Comparison of ENCODE assay signal across 27 mouse cellular contexts in genomic region chr15:92840035-92840434, GRCm38 (mm10).
A peak's percentile ranks its signal among the peaks of the same experiment; 100 is the strongest.
DNase-seq lines count a peak whose midpoint lies in the region; ATAC-seq and TF ChIP-seq lines count a peak whose summit lies in the region.
"Had no signal": no experiment of that assay in that cellular context is flagged by ENCODE, and none has a peak within 500 bp of the region (broad histone marks: within the 10 kb centered on the region; RNA-seq: fewer than 3 reads in every experiment).

No protein-coding gene starts in this region.

- H3K27ac ChIP-seq in hindbrain, embryonic 13.5 days = peak overlapping the region; percentile 66
- no peak overlapping the region for H3K27ac ChIP-seq in hindbrain, embryonic 12.5 days
- peak overlapping the region; percentile 15 for H3K27ac ChIP-seq in midbrain, embryonic 16.5 days (ENCODE audit: low read length)
- no peak overlapping the region for H3K27ac ChIP-seq in midbrain, embryonic 11.5 days (ENCODE audit: low read depth, low read length)
- peak overlapping the region; percentile 20; the same call in 1 of the 2 replicates for H3K27ac ChIP-seq in forebrain, embryonic 15.5 days (replicated peaks)
- no peak overlapping the region for H3K27ac ChIP-seq in midbrain, postnatal 0 days (ENCODE audit: low read depth, low read length)
- H3K27ac ChIP-seq: embryonic facial prominence, embryonic 13.5 days; heart, embryonic 10.5 days; heart, embryonic 15.5 days; limb, embryonic 10.5 days; limb, embryonic 15.5 days; liver, embryonic 13.5 days had no signal

- no peaks in the 10 kb centered on the region for H3K27me3 ChIP-seq in hindbrain, embryonic 13.5 days
- H3K27me3 ChIP-seq in hindbrain, embryonic 12.5 days = no peaks in the 10 kb centered on the region
- no peaks in the 10 kb centered on the region for H3K27me3 ChIP-seq in midbrain, embryonic 16.5 days (ENCODE audit: control insufficient read depth, insufficient read depth, low read depth, low read length)
- no peaks in the 10 kb centered on the region for H3K27me3 ChIP-seq in midbrain, embryonic 11.5 days (ENCODE audit: control insufficient read depth, insufficient read depth, low read length)
- H3K27me3 ChIP-seq in forebrain, embryonic 15.5 days = no peaks in the 10 kb centered on the region
- no peaks in the 10 kb centered on the region for H3K27me3 ChIP-seq in midbrain, postnatal 0 days (ENCODE audit: insufficient read depth, low read length)
- H3K27me3 ChIP-seq: embryonic facial prominence, embryonic 13.5 days; heart, embryonic 15.5 days; limb, embryonic 15.5 days; liver, embryonic 13.5 days; megakaryocyte, embryonic 14.5 days had no signal

- H3K4me3 ChIP-seq in hindbrain, embryonic 13.5 days = no peak overlapping the region
- no peak overlapping the region for H3K4me3 ChIP-seq in hindbrain, embryonic 12.5 days
- H3K4me3 ChIP-seq in midbrain, embryonic 16.5 days (ENCODE audit: low read depth, low read length) = no peak overlapping the region
- no peak overlapping the region for H3K4me3 ChIP-seq in midbrain, embryonic 11.5 days (ENCODE audit: low read depth, low read length)
- H3K4me3 ChIP-seq in forebrain, embryonic 15.5 days = no peak overlapping the region
- H3K4me3 ChIP-seq in midbrain, postnatal 0 days (ENCODE audit: low read depth, low read length) = no peak overlapping the region
- H3K4me3 ChIP-seq: embryonic facial prominence, embryonic 13.5 days; heart, embryonic 10.5 days; heart, embryonic 15.5 days; limb, embryonic 10.5 days; limb, embryonic 15.5 days; liver, embryonic 13.5 days; megakaryocyte, embryonic 14.5 days had no signal

- ATAC-seq in hindbrain, embryonic 13.5 days (ENCODE audit: low FRiP score) = no peak
- ATAC-seq in hindbrain, embryonic 12.5 days (ENCODE audit: low FRiP score) = no peak
- ATAC-seq in midbrain, embryonic 16.5 days = no peak
- ATAC-seq in midbrain, embryonic 11.5 days (ENCODE audit: low FRiP score) = no peak
- peak; percentile 32; the same call in 1 of the 2 replicates for ATAC-seq in forebrain, embryonic 15.5 days (replicated peaks)
- no peak for ATAC-seq in midbrain, postnatal 0 days (ENCODE audit: low FRiP score)
- ATAC-seq: intestine, postnatal 0 days; lung, postnatal 0 days had no signal

- TF ChIP-seq CTCF in midbrain, postnatal 0 days (IDR thresholded peaks at IDR 0.05) = no peak

- no peaks in the 10 kb centered on the region for H3K9me3 ChIP-seq in hindbrain, embryonic 13.5 days
- no peaks in the 10 kb centered on the region for H3K9me3 ChIP-seq in hindbrain, embryonic 12.5 days (replicated peaks)
- H3K9me3 ChIP-seq in midbrain, embryonic 16.5 days (replicated peaks; ENCODE audit: control insufficient read depth, low read length, poor library complexity, severe bottlenecking) = no peaks in the 10 kb centered on the region; the same call in 1 of the 2 replicates
- no peaks in the 10 kb centered on the region for H3K9me3 ChIP-seq in midbrain, embryonic 11.5 days (ENCODE audit: control insufficient read depth, low read length)
- H3K9me3 ChIP-seq in forebrain, embryonic 15.5 days = no peaks in the 10 kb centered on the region
- no peaks in the 10 kb centered on the region for H3K9me3 ChIP-seq in midbrain, postnatal 0 days (ENCODE audit: low read length)
- H3K9me3 ChIP-seq: embryonic facial prominence, embryonic 13.5 days; heart, embryonic 10.5 days; heart, embryonic 15.5 days; limb, embryonic 10.5 days; limb, embryonic 15.5 days; liver, embryonic 13.5 days had no signal

- no peaks in the 10 kb centered on the region for H3K36me3 ChIP-seq in hindbrain, embryonic 13.5 days
- H3K36me3 ChIP-seq in hindbrain, embryonic 12.5 days = no peaks in the 10 kb centered on the region
- H3K36me3 ChIP-seq in midbrain, embryonic 16.5 days (ENCODE audit: control insufficient read depth, insufficient read depth, low read length) = no peaks in the 10 kb centered on the region
- H3K36me3 ChIP-seq in midbrain, embryonic 11.5 days (ENCODE audit: control insufficient read depth, insufficient read depth, low read length) = no peaks in the 10 kb centered on the region
- H3K36me3 ChIP-seq in forebrain, embryonic 15.5 days = no peaks in the 10 kb centered on the region
- no peaks in the 10 kb centered on the region for H3K36me3 ChIP-seq in midbrain, postnatal 0 days (ENCODE audit: insufficient read depth, low read length)
- H3K36me3 ChIP-seq: embryonic facial prominence, embryonic 13.5 days; heart, embryonic 10.5 days; heart, embryonic 15.5 days; limb, embryonic 10.5 days; limb, embryonic 15.5 days; liver, embryonic 13.5 days had no signal

- peaks cover 11% of the 10 kb centered on the region for H3K4me1 ChIP-seq in hindbrain, embryonic 13.5 days (replicated peaks)
- H3K4me1 ChIP-seq in hindbrain, embryonic 12.5 days = no peaks in the 10 kb centered on the region
- 0 out of 2 replicates have a peak, but pooled peaks cover 2% of the 10 kb centered on the region for H3K4me1 ChIP-seq in midbrain, embryonic 16.5 days (ENCODE audit: control insufficient read depth, insufficient read depth, low read length)
- H3K4me1 ChIP-seq in midbrain, embryonic 11.5 days (ENCODE audit: control insufficient read depth, insufficient read depth, low read length) = no peaks in the 10 kb centered on the region
- peaks cover 11% of the 10 kb centered on the region for H3K4me1 ChIP-seq in forebrain, embryonic 15.5 days
- H3K4me1 ChIP-seq in midbrain, postnatal 0 days (ENCODE audit: insufficient read depth, low read length) = no peaks in the 10 kb centered on the region
- H3K4me1 ChIP-seq: embryonic facial prominence, embryonic 13.5 days; heart, embryonic 10.5 days; heart, embryonic 15.5 days; limb, embryonic 10.5 days; limb, embryonic 15.5 days; liver, embryonic 13.5 days; megakaryocyte, embryonic 14.5 days had no signal

- H3K9ac ChIP-seq in hindbrain, embryonic 13.5 days = no peak overlapping the region
- H3K9ac ChIP-seq in hindbrain, embryonic 12.5 days = no peak overlapping the region
- H3K9ac ChIP-seq in midbrain, embryonic 16.5 days (ENCODE audit: low read depth, low read length) = no peak overlapping the region
- H3K9ac ChIP-seq in midbrain, embryonic 11.5 days (ENCODE audit: low read length) = no peak overlapping the region
- H3K9ac ChIP-seq in forebrain, embryonic 15.5 days (replicated peaks) = no peak overlapping the region
- no peak overlapping the region for H3K9ac ChIP-seq in midbrain, postnatal 0 days (replicated peaks; ENCODE audit: low read length, poor library complexity, severe bottlenecking)
- H3K9ac ChIP-seq: embryonic facial prominence, embryonic 13.5 days; heart, embryonic 15.5 days; limb, embryonic 15.5 days; liver, embryonic 13.5 days had no signal

- no peak overlapping the region for H3K4me2 ChIP-seq in hindbrain, embryonic 13.5 days
- H3K4me2 ChIP-seq in hindbrain, embryonic 12.5 days (replicated peaks) = no peak overlapping the region
- no peak overlapping the region for H3K4me2 ChIP-seq in midbrain, embryonic 16.5 days (ENCODE audit: low read length)
- no peak overlapping the region for H3K4me2 ChIP-seq in midbrain, embryonic 11.5 days
- no peak overlapping the region for H3K4me2 ChIP-seq in forebrain, embryonic 15.5 days (replicated peaks)
- no peak overlapping the region for H3K4me2 ChIP-seq in midbrain, postnatal 0 days (ENCODE audit: low read depth, low read length, poor library complexity, severe bottlenecking)
- H3K4me2 ChIP-seq: embryonic facial prominence, embryonic 13.5 days; heart, embryonic 15.5 days; limb, embryonic 15.5 days; liver, embryonic 13.5 days had no signal

- 69% methylated on average over 5 of the region's 5 CpGs for WGBS in hindbrain, embryonic 13.5 days
- 78% methylated on average over 4 of the region's 5 CpGs for WGBS in hindbrain, embryonic 12.5 days
- WGBS in midbrain, embryonic 16.5 days = 69% methylated on average over 5 of the region's 5 CpGs
- WGBS in midbrain, embryonic 11.5 days = 77% methylated on average over 5 of the region's 5 CpGs
- 64% methylated on average over 5 of the region's 5 CpGs for WGBS in forebrain, embryonic 15.5 days
- 63% methylated on average over 5 of the region's 5 CpGs for WGBS in midbrain, postnatal 0 days

- DNase-seq in midbrain, embryonic 11.5 days (ENCODE audit: low spot score, missing footprints) = no peak
- peak; percentile 13 for DNase-seq in midbrain, postnatal 0 days (ENCODE audit: low spot score)
- no peak for DNase-seq in frontal cortex, postnatal 36 days (ENCODE audit: low spot score in 2 of 2)
- DNase-seq: adrenal gland, postnatal 25 days; gastrocnemius, postnatal 25 days; heart, adult 11 months; kidney, adult 9 months; kidney, postnatal 14 days; layer of hippocampus, adult 9-11 months; liver, embryonic 13.5 days; lung, adult 18-20 months; lung, postnatal 4 days; right cerebral cortex, adult 18-20 months; thymus, adult 2 months; thymus, postnatal 4 days had no signal

Comparison
In these comparisons a context has a peak if more than half of its experiments do, and no peak if none do; other contexts are left out.
1. H3K27ac ChIP-seq: peak in hindbrain, embryonic 13.5 days (single experiment), midbrain, embryonic 16.5 days (single experiment) and forebrain, embryonic 15.5 days (single experiment); none in hindbrain, embryonic 12.5 days (single experiment), midbrain, embryonic 11.5 days (single experiment) and midbrain, postnatal 0 days (single experiment).